Comparison of ENCODE assay signal across 8 mouse cellular contexts in the genomic region with DNA sequence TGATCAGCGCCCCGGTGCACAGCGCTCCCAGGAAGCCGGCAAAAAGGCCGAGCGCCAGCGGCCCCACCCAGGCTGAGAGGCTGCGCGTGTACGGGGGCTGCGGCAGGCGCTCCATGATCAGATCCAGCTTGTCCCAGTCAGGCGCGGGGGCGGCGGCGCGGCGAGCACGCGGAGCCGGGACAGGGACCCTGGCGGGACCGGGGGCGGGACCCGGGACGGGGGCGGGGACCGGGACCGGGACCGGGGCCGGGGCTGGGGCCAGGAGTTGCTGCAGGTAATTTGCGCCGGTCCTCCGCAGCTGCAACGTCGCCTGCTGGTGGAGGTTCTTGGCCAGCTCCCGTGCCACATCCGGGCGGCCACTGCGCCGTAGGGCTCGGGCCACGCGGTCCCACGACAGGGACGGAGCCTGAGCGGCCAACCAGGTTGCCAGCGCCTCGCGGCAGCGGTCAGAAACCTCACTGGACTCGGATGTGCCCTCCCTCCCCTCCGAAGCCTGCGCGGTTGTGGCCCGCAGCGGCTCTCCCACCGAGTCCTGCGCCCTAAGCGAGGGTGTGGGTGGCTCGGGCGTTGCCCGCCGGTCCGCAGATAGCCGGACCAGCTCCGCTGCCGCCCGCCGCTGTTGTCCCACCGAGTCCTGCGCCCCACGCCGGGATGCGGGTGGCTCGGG. TPM values are rescaled to one million over a fixed set of nuclear protein-coding genes. Genes with fewer than 3 reads are reported as not detected.
DNase-seq lines count a peak whose midpoint lies in the region; ATAC-seq and TF ChIP-seq lines count a peak whose summit lies in the region.

No protein-coding gene starts in this region.

- peak; percentile 62 for ATAC-seq in intestine, embryonic 16.5 days

- TF ChIP-seq CTCF in lung, adult 2 months (IDR thresholded peaks at IDR 0.05; ENCODE audit: insufficient read depth, low read length): no peak

- H3K36me3 ChIP-seq in intestine, embryonic 16.5 days (ENCODE audit: control insufficient read depth, insufficient read depth, low read length): no peaks in the 10 kb centered on the region

- no peak for TF ChIP-seq POLR2A in lung, adult 2 months (IDR thresholded peaks at IDR 0.05; ENCODE audit: borderline replicate concordance, extremely low read depth, low read depth, low read length)

- peak overlapping the region; percentile 67 for H3K9ac ChIP-seq in intestine, embryonic 16.5 days (ENCODE audit: low read depth, low read length)

- no peaks in the 10 kb centered on the region for H3K9me3 ChIP-seq in intestine, embryonic 16.5 days (ENCODE audit: control insufficient read depth, low read length)

- peaks cover 16% of the 10 kb centered on the region for H3K4me1 ChIP-seq in intestine, embryonic 16.5 days (ENCODE audit: control insufficient read depth, insufficient read depth, low read length)
- peaks cover 6% of the 10 kb centered on the region for H3K4me1 ChIP-seq in lung, adult 2 months (ENCODE audit: control insufficient read depth, insufficient read depth, low read length)

- H3K27ac ChIP-seq in intestine, embryonic 16.5 days (ENCODE audit: low read length): no peak overlapping the region

- under 1% methylated on average over 77 of the region's 77 CpGs for whole genome bisulfite sequencing in intestine, embryonic 16.5 days
- WGBS in lung, adult 2 months: under 1% methylated on average over 77 of the region's 77 CpGs

- H3K4me3 ChIP-seq in intestine, embryonic 16.5 days (ENCODE audit: low read length): peak overlapping the region; percentile 63
- H3K4me3 ChIP-seq in lung, adult 2 months (replicated peaks; ENCODE audit: extremely low read depth, low read depth, low read length): peak overlapping the region; percentile 45

- DNase-seq in cerebellum, postnatal 25 days: peak; percentile 47 to 55
- DNase-seq in cerebellum, adult 8-10 months: no peak
- DNase-seq in adrenal gland, postnatal 14 days: peak; percentile 65
- DNase-seq in gastrocnemius, postnatal 25 days: peak; percentile 32
- no peak for DNase-seq in lung, adult 2 months
- DNase-seq in right cerebral cortex, adult 18-20 months: peak; percentile 58
- no peak for DNase-seq in thymus, postnatal 36 days

- H3K27me3 ChIP-seq in intestine, embryonic 16.5 days (replicated peaks; ENCODE audit: control insufficient read depth, insufficient read depth, low read length): peaks cover 48% of the 10 kb centered on the region

- H3K4me2 ChIP-seq in intestine, embryonic 16.5 days (ENCODE audit: low read depth, low read length): peak overlapping the region; percentile 100

RNA-seq across cellular contexts. Expression of a gene that starts 0.5 kb away (rescaled TPM):
- total RNA-seq in adrenal gland, postnatal 14 days (2021): 0.49 TPM in 1 of 2 replicates, not detected in the other
- not detected for total RNA-seq in gastrocnemius, postnatal 25 days (2021)
- not detected in 2 replicates for polyA plus RNA-seq in intestine, embryonic 16.5 days (2015; fragmentation: Nextera tagmentation; extraction: Ambion mirVana)
- polyA plus RNA-seq in lung, adult 2 months (2012; rRNA removed): 0.15 and 0.22 TPM in 2 replicates

RNA-seq across cellular contexts. Expression of a gene that starts 31.7 kb away (rescaled TPM):
- total RNA-seq in adrenal gland, postnatal 14 days (2021): 7.9 and 8.8 TPM in 2 replicates
- 1 to 10 TPM in 1 of 2 experiments, under 1 TPM in 1; 0.59 to 1.1 TPM for total RNA-seq in gastrocnemius, postnatal 25 days (2021)
- polyA plus RNA-seq in intestine, embryonic 16.5 days (2015; fragmentation: Nextera tagmentation; extraction: Ambion mirVana): 0.12 TPM in 2 replicates
- polyA plus RNA-seq in lung, adult 2 months (2012; rRNA removed): 9.3 and 10.6 TPM in 2 replicates

Comparison
In these comparisons a context has a peak if more than half of its experiments do, and no peak if none do; other contexts are left out.
1. DNase-seq: peak in cerebellum, postnatal 25 days (2 of 2), adrenal gland, postnatal 14 days (single experiment), gastrocnemius, postnatal 25 days (single experiment) and right cerebral cortex, adult 18-20 months (single experiment); none in cerebellum, adult 8-10 months (single experiment), lung, adult 2 months (single experiment) and thymus, postnatal 36 days (0 of 2).